Mouse (Mus musculus) CH12.LX (cell line): ENCODE data around the gene Coa4. TPM values are rescaled to one million over a fixed set of nuclear protein-coding genes. Genes with fewer than 3 reads are reported as not detected.

Experiments used
- DNase-seq: peaks from one replicate; pipeline ENCODE4 v3.0.0-alpha.2; 2013; ENCODE audit errors: extremely low read depth
- H3K27ac ChIP-seq: 2 replicates; pipeline ENCODE4 v1.5.1; 2012; ENCODE audit warnings: low read depth, mild to moderate bottlenecking, control low read depth, moderate library complexity; ENCODE audit not compliant: insufficient read depth
- H3K27me3 ChIP-seq: replicated peaks from 2 replicates; pipeline ENCODE3; 2012; ENCODE audit warnings: inconsistent platforms
- H3K36me3 ChIP-seq, 2 experiments: replicated peaks in 1 of 2; 2 replicates each; pipeline versions ENCODE3 to v1.6.1; 2012; ENCODE audit warnings: inconsistent platforms in 1 of 2, low read length in 1 of 2, mild to moderate bottlenecking in 1 of 2, mixed read lengths in 1 of 2, moderate library complexity in 1 of 2; ENCODE audit not compliant: control insufficient read depth in 1 of 2, insufficient read depth in 1 of 2
- H3K4me1 ChIP-seq, 2 experiments: 2 replicates each; pipeline ENCODE4 v1.6.1; 2012; ENCODE audit warnings: inconsistent platforms in 1 of 2, moderate library complexity in 1 of 2; ENCODE audit not compliant: insufficient read depth in 2 of 2, control insufficient read depth in 1 of 2
- H3K4me2 ChIP-seq: 2 replicates; pipeline ENCODE4 v1.6.1; 2012; ENCODE audit warnings: low read depth, mild to moderate bottlenecking, control low read depth; ENCODE audit not compliant: poor library complexity, insufficient read depth, severe bottlenecking
- H3K4me3 ChIP-seq, 3 experiments: fragments of 150-350 bp in 1 of 3; sonication (generic) in 1 of 3; replicated peaks in 1 of 3; 2 replicates each; pipeline versions ENCODE3 to v1.5.1; 2011 to 2012; ENCODE audit warnings: low read depth in 2 of 3, low read length in 2 of 3, mild to moderate bottlenecking in 2 of 3, moderate library complexity in 2 of 3, control low read depth in 1 of 3, improper control_type of control experiment in 1 of 3, inconsistent platforms in 1 of 3, mixed read lengths in 1 of 3; ENCODE audit not compliant: poor library complexity in 1 of 3
- H3K79me2 ChIP-seq: replicated peaks from 2 replicates; pipeline ENCODE4 v1.6.1; 2012; ENCODE audit warnings: mild to moderate bottlenecking, moderate library complexity; ENCODE audit not compliant: control insufficient read depth, poor library complexity, insufficient read depth, severe bottlenecking; ENCODE audit errors: extremely low read depth
- H3K9ac ChIP-seq: 2 replicates; pipeline ENCODE4 v1.6.1; 2012; ENCODE audit warnings: low read depth, mild to moderate bottlenecking, control low read depth, moderate library complexity; ENCODE audit not compliant: insufficient read depth
- H3K9me3 ChIP-seq: replicated peaks from 2 replicates; pipeline ENCODE3; 2012; ENCODE audit warnings: low read length, inconsistent platforms, mixed read lengths
- BHLHE40 ChIP-seq: IDR thresholded peaks from 2 replicates; pipeline ENCODE4 v1.6.1; 2011; ENCODE audit warnings: mild to moderate bottlenecking, low read depth, low read length, improper control_type of control experiment
- CHD1 ChIP-seq: IDR thresholded peaks from 2 replicates; pipeline ENCODE4 v1.6.1; 2012; ENCODE audit warnings: low read depth, low read length, improper control_type of control experiment, inconsistent platforms
- CHD2 ChIP-seq: IDR thresholded peaks from 2 replicates; pipeline ENCODE4 v1.6.1; 2011; ENCODE audit warnings: low read length, improper control_type of control experiment
- CTCF ChIP-seq, 2 experiments: IDR thresholded peaks in 1 of 2; conservative IDR thresholded peaks in 1 of 2; 2 replicates each; pipeline ENCODE4 v1.5.1; 2011 to 2012; ENCODE audit warnings: low read depth in 2 of 2, low read length in 2 of 2, improper control_type of control experiment in 1 of 2, inconsistent platforms in 1 of 2, mild to moderate bottlenecking in 1 of 2, moderate library complexity in 1 of 2
- E2F4 ChIP-seq: IDR thresholded peaks from 2 replicates; pipeline ENCODE4 v1.6.1; 2011; ENCODE audit warnings: low read depth, low read length, improper control_type of control experiment; ENCODE audit not compliant: insufficient replicate concordance
- ELF1 ChIP-seq: IDR thresholded peaks from 2 replicates; pipeline ENCODE4 v1.6.1; 2014; ENCODE audit warnings: low read depth, mild to moderate bottlenecking, inconsistent platforms, low read length, improper control_type of control experiment
- EP300 ChIP-seq: IDR thresholded peaks from 2 replicates; pipeline ENCODE4 v1.6.1; 2011; ENCODE audit warnings: low read length, improper control_type of control experiment
- ETS1 ChIP-seq: conservative IDR thresholded peaks from 2 replicates; pipeline ENCODE4 v1.6.1; 2012; ENCODE audit warnings: low read depth, mild to moderate bottlenecking, inconsistent platforms, low read length, improper control_type of control experiment, moderate library complexity
- GABPA ChIP-seq: IDR thresholded peaks from 2 replicates; pipeline ENCODE4 v1.6.1; 2012; ENCODE audit warnings: low read depth, low read length, improper control_type of control experiment, inconsistent platforms; ENCODE audit not compliant: insufficient replicate concordance
- HCFC1 ChIP-seq: IDR thresholded peaks from 2 replicates; pipeline ENCODE4 v1.6.1; 2012; ENCODE audit warnings: low read depth, mild to moderate bottlenecking, inconsistent platforms, low read length, improper control_type of control experiment
- IRF4 ChIP-seq: IDR thresholded peaks from 2 replicates; pipeline ENCODE4 v1.6.1; 2014; ENCODE audit warnings: low read depth, mild to moderate bottlenecking, inconsistent platforms, low read length, improper control_type of control experiment
- JUN ChIP-seq: IDR thresholded peaks from 2 replicates; pipeline ENCODE4 v1.6.1; 2011; ENCODE audit warnings: low read depth, mild to moderate bottlenecking, low read length, improper control_type of control experiment, moderate library complexity; ENCODE audit not compliant: insufficient read depth
- JUND ChIP-seq: conservative IDR thresholded peaks from 2 replicates; pipeline ENCODE4 v1.6.1; 2011; ENCODE audit warnings: low read depth, low read length, improper control_type of control experiment
- KAT2A ChIP-seq: IDR thresholded peaks from 2 replicates; pipeline ENCODE4 v1.6.1; 2012; ENCODE audit warnings: low read length, improper control_type of control experiment, inconsistent platforms; ENCODE audit not compliant: insufficient replicate concordance
- MAFK ChIP-seq: IDR thresholded peaks from 2 replicates; pipeline ENCODE4 v1.6.1; 2011; ENCODE audit warnings: low read length, improper control_type of control experiment; ENCODE audit not compliant: insufficient replicate concordance
- MAX ChIP-seq: IDR thresholded peaks from 2 replicates; pipeline ENCODE4 v1.6.1; 2011; ENCODE audit warnings: low read length, improper control_type of control experiment
- MAZ ChIP-seq: IDR thresholded peaks from 2 replicates; pipeline ENCODE4 v1.6.1; 2012; ENCODE audit warnings: low read depth, mild to moderate bottlenecking, inconsistent platforms, low read length, improper control_type of control experiment, moderate library complexity
- MEF2A ChIP-seq: IDR thresholded peaks from 2 replicates; pipeline ENCODE4 v1.6.1; 2014; ENCODE audit warnings: low read depth, mild to moderate bottlenecking, inconsistent platforms, low read length, improper control_type of control experiment, borderline replicate concordance
- MXI1 ChIP-seq: IDR thresholded peaks from 2 replicates; pipeline ENCODE4 v1.6.1; 2011; ENCODE audit warnings: mild to moderate bottlenecking, low read depth, low read length, improper control_type of control experiment
- MYC ChIP-seq: IDR thresholded peaks from 2 replicates; pipeline ENCODE4 v1.6.1; 2011; ENCODE audit warnings: low read depth, mild to moderate bottlenecking, improper control_type of control experiment, low read length
- NELFE ChIP-seq: IDR thresholded peaks from 2 replicates; pipeline ENCODE4 v1.6.1; 2011; ENCODE audit warnings: low read depth, low read length, improper control_type of control experiment
- NRF1 ChIP-seq: IDR thresholded peaks from 2 replicates; pipeline ENCODE4 v1.6.1; 2014; ENCODE audit warnings: low read depth, mild to moderate bottlenecking, inconsistent platforms, low read length, improper control_type of control experiment, moderate library complexity
- PAX5 ChIP-seq: IDR thresholded peaks from 2 replicates; pipeline ENCODE4 v1.6.1; 2012; ENCODE audit warnings: low read length, inconsistent platforms, mixed read lengths
- POLR2A ChIP-seq: IDR thresholded peaks from 2 replicates; pipeline ENCODE4 v1.6.1; 2011; ENCODE audit warnings: low read depth, mild to moderate bottlenecking, improper control_type of control experiment, low read length
- POLR2AphosphoS2 ChIP-seq: IDR thresholded peaks from 2 replicates; pipeline ENCODE4 v1.6.1; 2011; ENCODE audit warnings: low read depth, low read length, improper control_type of control experiment
- RAD21 ChIP-seq: IDR thresholded peaks from 2 replicates; pipeline ENCODE4 v1.6.1; 2011; ENCODE audit warnings: low read depth, mild to moderate bottlenecking, low read length, improper control_type of control experiment, moderate library complexity
- RCOR1 ChIP-seq: conservative IDR thresholded peaks from 2 replicates; pipeline ENCODE4 v1.6.1; 2012; ENCODE audit warnings: low read depth, mild to moderate bottlenecking, inconsistent platforms, low read length, improper control_type of control experiment
- SIN3A ChIP-seq: IDR thresholded peaks from 2 replicates; pipeline ENCODE4 v1.6.1; 2012; ENCODE audit warnings: low read length, improper control_type of control experiment, inconsistent platforms
- SMC3 ChIP-seq: IDR thresholded peaks from 2 replicates; pipeline ENCODE4 v1.6.1; 2011; ENCODE audit warnings: low read depth, low read length, improper control_type of control experiment
- TBP ChIP-seq: conservative IDR thresholded peaks from 2 replicates; pipeline ENCODE4 v1.6.1; 2011; ENCODE audit warnings: low read depth, low read length, improper control_type of control experiment
- TCF12 ChIP-seq: IDR thresholded peaks from 2 replicates; pipeline ENCODE4 v1.6.1; 2014; ENCODE audit warnings: low read depth, mild to moderate bottlenecking, inconsistent platforms, low read length, improper control_type of control experiment
- UBTF ChIP-seq: IDR thresholded peaks from 2 replicates; pipeline ENCODE4 v1.6.1; 2012; ENCODE audit warnings: low read depth, mild to moderate bottlenecking, inconsistent platforms, low read length, improper control_type of control experiment, moderate library complexity
- USF1 ChIP-seq: IDR thresholded peaks from 2 replicates; pipeline ENCODE4 v1.6.1; 2014; ENCODE audit warnings: low read depth, mild to moderate bottlenecking, inconsistent platforms, low read length, improper control_type of control experiment
- USF2 ChIP-seq: conservative IDR thresholded peaks from 2 replicates; pipeline ENCODE4 v1.6.1; 2011; ENCODE audit warnings: low read depth, low read length, improper control_type of control experiment
- ZC3H11A ChIP-seq: IDR thresholded peaks from 2 replicates; pipeline ENCODE4 v1.6.1; 2012; ENCODE audit warnings: low read depth, mild to moderate bottlenecking, inconsistent platforms, low read length, improper control_type of control experiment
- ZKSCAN1 ChIP-seq: IDR thresholded peaks from 2 replicates; pipeline ENCODE4 v1.6.1; 2012; ENCODE audit warnings: low read depth, inconsistent platforms, low read length, improper control_type of control experiment, borderline replicate concordance
- ZMIZ1 ChIP-seq: IDR thresholded peaks from 2 replicates; pipeline ENCODE4 v1.6.1; 2012; ENCODE audit warnings: low read depth, mild to moderate bottlenecking, inconsistent platforms, low read length, improper control_type of control experiment
- ZNF384 ChIP-seq: IDR thresholded peaks from 2 replicates; pipeline ENCODE4 v1.6.1; 2012; ENCODE audit warnings: low read depth, low read length, improper control_type of control experiment, inconsistent platforms
- dilution Hi-C: fragments of 300-500 bp; cut with MboI; formaldehyde crosslinking; loops from 2 replicates; pipeline ENCODE4 v1.14.3; 2020; ENCODE audit warnings: low sequenced_read_pairs; ENCODE audit not compliant: extremely low pct_unique_long_range_greater_than_20kb, extremely low pct_ligation_motif_present
- in situ Hi-C: fragments of 300-500 bp; cut with MboI; formaldehyde crosslinking; loops from 3 replicates; pipeline ENCODE4 v1.14.3; 2019; ENCODE audit warnings: low sequenced_read_pairs, low pct_ligation_motif_present, low pct_unique_long_range_greater_than_20kb, mixed read lengths
- polyA plus RNA-seq: library from polyadenylated mRNA; unstranded; fragments of >175 nt; gene quantifications from 2 replicates; pipeline ENCODE4 v1.2.1, GENCODE M21; 2012; ENCODE audit warnings: low read depth; ENCODE audit not compliant: insufficient read length
- total RNA-seq, 2 experiments: library from RNA; depleted of rRNA; stranded (reverse); fragments of 300-350 nt in 1 of 2; fragments of >200 nt in 1 of 2; gene quantifications; 2 replicates each; pipeline ENCODE4 v1.2.3; 2012 to 2014

Gene Coa4
- total RNA-seq (2012; rRNA removed) (22.9 and 25.5 TPM in 2 replicates), total RNA-seq (2014; rRNA removed) (20.3 and 24.1 TPM in 2 replicates), polyA plus RNA-seq (22.0 and 24.1 TPM in 2 replicates)

GRCm38 (mm10) chr7:100536804-100537518 is at the start of gene Coa4:
Gene Coa4 (plus strand): TSS chr7:100537071.
- Histone ChIP-seq H3K4me2 (peak within 1 kb of the TSS; percentile 96), H3K79me2 (0 out of 2 replicates have a peak, but pooled peaks cover 5% of the 10 kb centered on the region), H3K27me3 (no peaks in the 10 kb centered on the region), H3K4me1 (peaks cover 0 to 13% of the 10 kb centered on the region in 2 experiments; a peak in 2 of 4 replicates), H3K9ac (peak within 1 kb of the TSS; percentile 85), H3K4me3 (peak within 1 kb of the TSS; percentile 75 to 89 (median 86)), H3K36me3 (peaks cover 15 to 37% of the 10 kb centered on the region in 2 experiments), H3K27ac (peak within 1 kb of the TSS; percentile 62), H3K9me3 (no peaks in the 10 kb centered on the region)
- in situ Hi-C loops (loop anchor here (5.0 kb wide), 2 partner anchors 45 to 115 kb away; no protein-coding TSS in a partner anchor), dilution Hi-C loops (no loop called here)
- DNase-seq, result peak; percentile 98
- TF ChIP-seq POLR2A (peak; percentile 90), USF2 (no peak), USF1 (no peak), MAFK (no peak), MXI1 (peak; percentile 29), ETS1 (peak; percentile 10; the same call in 1 of the 2 replicates), PAX5 (no peak), ZNF384 (no peak), MEF2A (no peak), EP300 (no peak), TCF12 (peak; percentile 49; the same call in 1 of the 2 replicates), JUND (no peak), KAT2A (peak; percentile 79; the same call in 1 of the 2 replicates), HCFC1 (peak; percentile 86), TBP (no peak; the same call in 1 of the 2 replicates), GABPA (no peak), POLR2AphosphoS2 (no peak), ZMIZ1 (peak; percentile 87), ZC3H11A (no peak), SIN3A (peak; percentile 54; the same call in 1 of the 2 replicates), RCOR1 (peak; percentile 68; the same call in 1 of the 2 replicates), MYC (no peak; the same call in 1 of the 2 replicates), CHD1 (no peak), SMC3 (no peak), E2F4 (0 out of 2 replicates have a peak, but pooled peaks have one; percentile 16), BHLHE40 (peak; percentile 79), ZKSCAN1 (no peak), UBTF (no peak), ELF1 (peak; percentile 99), IRF4 (peak; percentile 15), NELFE (peak; percentile 56), RAD21 (no peak), CHD2 (peak; percentile 76), MAZ (no peak), NRF1 (peak; percentile 83), CTCF (conservative IDR thresholded peaks at IDR 0.05 in 1 of 2, IDR thresholded peaks at IDR 0.05 in 1 of 2; ENCODE audit: low read depth in 2 of 2, low read length in 2 of 2) (no peak), JUN (no peak), MAX (no peak; the same call in 1 of the 2 replicates)
